Mouse (Mus musculus) layer of hippocampus, postnatal 14 days (tissue): ENCODE results near the gene Otulin. TPM values are rescaled to one million over a fixed set of nuclear protein-coding genes. Genes with fewer than 3 reads are reported as not detected.

Source experiments
- DNase-seq, 2 experiments: peaks; one replicate each; pipeline ENCODE4 v3.0.0; 2021 to 2022; ENCODE audit warnings: low spot score in 2 of 2, mixed read lengths in 1 of 2
- total RNA-seq, 2 experiments: library from RNA; stranded (reverse); gene quantifications; 2 replicates each; pipeline ENCODE4 v1.2.3; 2021

Otulin gene
- total RNA-seq, 2 experiments from 2014 or later, result 22.0 to 22.4 TPM

- DNase-seq, result no peak
These were observed 79.1 kb downstream of the Otulin start for GRCm38 (mm10) chr15:27551117-27552114.

- DNase-seq, result no peak
These were observed 80.0 kb downstream of the Otulin start for GRCm38 (mm10) chr15:27550358-27550992.

- no peak for DNase-seq
These were observed 80.6 kb downstream of the Otulin start for GRCm38 (mm10) chr15:27549878-27550277.

GRCm38 (mm10) chr15:27549071-27549470 lies 81.4 kb downstream of the Otulin start:
- DNase-seq, result no peak

GRCm38 (mm10) chr15:27548110-27548509 lies 82.4 kb downstream of the Otulin start:
- DNase-seq, result no peak

GRCm38 (mm10) chr15:27545203-27545602 lies 85.3 kb downstream of the Otulin start:
- no peak for DNase-seq

- no peak for DNase-seq
These were observed 90.7 kb downstream of the Otulin start for GRCm38 (mm10) chr15:27539745-27540144.

GRCm38 (mm10) chr15:27537519-27538223 lies 92.8 kb downstream of the Otulin start:
- DNase-seq, result no peak

- DNase-seq, result peak in 1 of 2 experiments; percentile 43
These were observed 93.7 kb downstream of the Otulin start for GRCm38 (mm10) chr15:27536771-27537170.

- no peak for DNase-seq
These were observed 94.3 kb downstream of the Otulin start for GRCm38 (mm10) chr15:27536186-27536585.

GRCm38 (mm10) chr15:27535681-27536080 lies 94.8 kb downstream of the Otulin start:
- DNase-seq, result no peak

GRCm38 (mm10) chr15:27533036-27533435 lies 97.5 kb downstream of the Otulin start:
- no peak for DNase-seq

- DNase-seq, result no peak
These were observed 100.5 kb downstream of the Otulin start for GRCm38 (mm10) chr15:27530023-27530422.

- DNase-seq, result no peak
These were observed 101.6 kb downstream of the Otulin start for GRCm38 (mm10) chr15:27528896-27529295.

GRCm38 (mm10) chr15:27525233-27526005 lies 105.1 kb downstream of the Otulin start:
- peak in 1 of 2 experiments; percentile 42 for DNase-seq

- DNase-seq, result no peak
These were observed 110.6 kb downstream of the Otulin start for GRCm38 (mm10) chr15:27519857-27520256.

GRCm38 (mm10) chr15:27518026-27518425 lies 112.5 kb downstream of the Otulin start:
- DNase-seq, result no peak

- no peak for DNase-seq
These were observed 113.6 kb downstream of the Otulin start for GRCm38 (mm10) chr15:27516927-27517326.

- DNase-seq, result no peak
These were observed 121.5 kb downstream of the Otulin start for GRCm38 (mm10) chr15:27508982-27509381.

- no peak for DNase-seq
These were observed 122.3 kb downstream of the Otulin start for GRCm38 (mm10) chr15:27508169-27508568.
